Mouse (Mus musculus): ENCODE measurements at regions not wholly inside any gene's neighbourhood (a gene's known extent, or its start where the extent isn't known, plus 50 kb on each side); places are given as distances from the start of the nearest gene placed in this dataset.

DNA sequence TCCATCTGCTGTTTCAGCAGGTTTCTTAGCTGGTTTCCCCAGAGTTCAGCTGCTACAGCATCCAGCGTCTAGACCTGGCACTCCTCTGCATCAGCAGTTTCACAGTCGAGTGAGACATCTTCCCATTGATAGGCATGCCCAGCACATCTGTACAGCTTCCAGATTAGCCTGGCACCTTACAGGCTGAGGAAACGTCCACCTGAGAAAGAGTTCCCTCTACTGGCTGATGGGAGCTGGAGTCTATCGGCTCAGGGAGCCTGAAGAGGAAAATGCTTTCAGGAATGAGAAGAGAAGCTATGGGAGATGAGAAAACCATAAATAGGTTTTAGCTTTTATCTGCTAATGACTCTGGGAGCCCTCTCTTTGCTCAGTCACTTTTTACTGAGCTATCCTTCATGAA lies 199.4 kb downstream of the Snx10 start:
- no peaks in the 10 kb centered on the region for H3K9me3 ChIP-seq (ENCODE audit: low read length)
- no peak overlapping the region for H3K4me3 ChIP-seq (replicated peaks; ENCODE audit: low read length)
- TF ChIP-seq NANOG (IDR thresholded peaks at IDR 0.05; ENCODE audit: borderline replicate concordance, low read length) (no peak), POU5F1 (IDR thresholded peaks at IDR 0.05; ENCODE audit: borderline replicate concordance, low read length) (no peak)
- peaks cover 3% of the 10 kb centered on the region; the same call in 1 of the 2 replicates for H3K4me1 ChIP-seq (replicated peaks; ENCODE audit: low read depth, low read length)
- H3K36me3 ChIP-seq (ENCODE audit: insufficient read depth, low read length), result no peaks in the 10 kb centered on the region
- H3K27me3 ChIP-seq (ENCODE audit: insufficient read depth, low read length), result peaks cover 3% of the 10 kb centered on the region; the same call in 1 of the 2 replicates

DNA sequence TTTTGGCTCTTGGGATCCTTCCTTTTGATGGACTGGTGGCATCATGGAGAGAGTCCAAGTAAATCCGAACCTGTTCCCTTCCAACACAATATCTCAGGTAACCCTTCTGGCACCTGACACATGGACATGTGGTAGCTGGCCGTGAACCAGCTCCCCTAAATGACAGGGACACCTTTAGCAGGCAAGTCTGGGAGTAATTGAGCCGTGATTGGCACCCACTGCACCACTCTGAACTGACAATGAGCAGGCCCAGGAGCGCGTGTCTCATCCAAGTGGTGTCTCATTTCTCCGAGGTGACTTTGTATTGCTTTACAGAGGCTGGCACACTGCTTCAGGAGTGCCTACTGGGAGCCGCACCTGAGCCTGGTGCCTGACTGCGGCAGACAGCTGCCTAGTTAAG lies 203.5 kb downstream of the Snx10 start:
- H3K36me3 ChIP-seq (ENCODE audit: insufficient read depth, low read length), result no peaks in the 10 kb centered on the region
- no peak overlapping the region for H3K4me3 ChIP-seq (replicated peaks; ENCODE audit: low read length)
- peaks cover 4% of the 10 kb centered on the region for H3K4me1 ChIP-seq (replicated peaks; ENCODE audit: low read depth, low read length)
- H3K9me3 ChIP-seq (ENCODE audit: low read length), result no peaks in the 10 kb centered on the region
- no peak for TF ChIP-seq CTCF (conservative IDR thresholded peaks at IDR 0.05; ENCODE audit: low read length)
- no peak for TF ChIP-seq POU5F1 (IDR thresholded peaks at IDR 0.05; ENCODE audit: borderline replicate concordance, low read length)
- TF ChIP-seq NANOG (IDR thresholded peaks at IDR 0.05; ENCODE audit: borderline replicate concordance, low read length), result no peak
- H3K27me3 ChIP-seq (ENCODE audit: insufficient read depth, low read length), result peaks cover 3% of the 10 kb centered on the region; the same call in 1 of the 2 replicates

GRCm38 (mm10) chr6:51728816-51729562 lies 205.3 kb downstream of the Snx10 start:
- Histone ChIP-seq H3K9me3 (ENCODE audit: low read length) (no peaks in the 10 kb centered on the region), H3K4me3 (replicated peaks; ENCODE audit: low read length) (no peak overlapping the region), H3K27me3 (ENCODE audit: insufficient read depth, low read length) (peaks cover 3% of the 10 kb centered on the region; the same call in 1 of the 2 replicates), H3K4me1 (replicated peaks; ENCODE audit: low read depth, low read length) (peaks cover 11% of the 10 kb centered on the region), H3K36me3 (ENCODE audit: insufficient read depth, low read length) (no peaks in the 10 kb centered on the region)
- TF ChIP-seq POU5F1 (IDR thresholded peaks at IDR 0.05; ENCODE audit: borderline replicate concordance, low read length) (no peak), NANOG (IDR thresholded peaks at IDR 0.05; ENCODE audit: borderline replicate concordance, low read length) (no peak), CTCF (conservative IDR thresholded peaks at IDR 0.05; ENCODE audit: low read length) (no peak)

DNA sequence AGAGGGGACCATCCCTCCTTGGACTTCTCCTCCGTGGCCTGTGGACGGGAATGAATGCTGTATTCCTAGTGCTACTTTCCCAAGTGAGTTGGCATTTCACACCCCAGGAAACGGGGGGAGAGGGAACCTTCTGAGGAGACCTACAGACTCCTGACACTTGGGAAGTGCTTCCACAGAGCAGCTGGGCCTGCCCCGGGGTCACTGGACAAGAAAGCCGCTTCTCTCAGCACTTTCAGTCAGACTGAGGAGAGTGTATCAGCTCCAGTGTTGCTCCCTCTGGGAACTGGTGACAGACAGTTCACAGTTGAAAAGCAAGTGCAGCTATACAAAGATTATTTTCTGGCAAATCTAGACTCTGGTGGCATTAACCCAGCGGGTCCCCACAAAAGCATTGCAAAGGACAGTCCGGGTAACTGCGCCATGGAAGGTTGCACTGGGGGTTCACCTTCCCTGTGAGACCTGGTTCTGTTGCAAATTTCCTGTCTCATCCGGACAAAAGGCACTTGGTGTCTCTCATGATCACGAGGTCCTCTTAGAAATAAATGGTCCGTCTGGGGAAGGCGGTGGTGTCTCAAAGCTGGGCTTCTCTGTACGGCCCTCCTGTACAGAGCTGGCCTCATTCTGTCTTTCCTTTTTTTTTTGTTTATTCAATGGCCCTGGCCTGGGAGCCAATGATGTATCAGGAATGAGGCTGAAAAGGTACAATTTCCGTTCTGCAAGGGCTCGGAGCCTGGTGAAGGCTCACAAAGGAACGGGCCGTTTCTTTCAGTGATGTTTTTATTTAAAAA lies 207.1 kb downstream of the Snx10 start:
- H3K36me3 ChIP-seq (ENCODE audit: insufficient read depth, low read length), result no peaks in the 10 kb centered on the region
- peaks cover 11% of the 10 kb centered on the region for H3K4me1 ChIP-seq (replicated peaks; ENCODE audit: low read depth, low read length)
- H3K27me3 ChIP-seq (ENCODE audit: insufficient read depth, low read length), result peaks cover 3% of the 10 kb centered on the region; the same call in 1 of the 2 replicates
- H3K9me3 ChIP-seq (ENCODE audit: low read length), result no peaks in the 10 kb centered on the region
- TF ChIP-seq CTCF (conservative IDR thresholded peaks at IDR 0.05; ENCODE audit: low read length) (no peak), NANOG (IDR thresholded peaks at IDR 0.05; ENCODE audit: borderline replicate concordance, low read length) (no peak), POU5F1 (IDR thresholded peaks at IDR 0.05; ENCODE audit: borderline replicate concordance, low read length) (no peak)
- no peak overlapping the region for H3K4me3 ChIP-seq (replicated peaks; ENCODE audit: low read length)

GRCm38 (mm10) chr6:51732298-51732895 lies 208.7 kb downstream of the Snx10 start:
- Histone ChIP-seq H3K27me3 (ENCODE audit: insufficient read depth, low read length) (no peaks in the 10 kb centered on the region), H3K9me3 (ENCODE audit: low read length) (no peaks in the 10 kb centered on the region), H3K4me3 (replicated peaks; ENCODE audit: low read length) (no peak overlapping the region), H3K4me1 (replicated peaks; ENCODE audit: low read depth, low read length) (peaks cover 11% of the 10 kb centered on the region), H3K36me3 (ENCODE audit: insufficient read depth, low read length) (no peaks in the 10 kb centered on the region)
- TF ChIP-seq CTCF (conservative IDR thresholded peaks at IDR 0.05; ENCODE audit: low read length) (no peak), NANOG (IDR thresholded peaks at IDR 0.05; ENCODE audit: borderline replicate concordance, low read length) (no peak), POU5F1 (IDR thresholded peaks at IDR 0.05; ENCODE audit: borderline replicate concordance, low read length) (no peak)

- Histone ChIP-seq H3K9me3 (ENCODE audit: low read length) (no peaks in the 10 kb centered on the region), H3K27me3 (ENCODE audit: insufficient read depth, low read length) (no peaks in the 10 kb centered on the region), H3K4me3 (replicated peaks; ENCODE audit: low read length) (no peak overlapping the region), H3K36me3 (ENCODE audit: insufficient read depth, low read length) (no peaks in the 10 kb centered on the region), H3K4me1 (replicated peaks; ENCODE audit: low read depth, low read length) (peaks cover 11% of the 10 kb centered on the region)
- TF ChIP-seq CTCF (conservative IDR thresholded peaks at IDR 0.05; ENCODE audit: low read length), result no peak
- no peak for TF ChIP-seq POU5F1 (IDR thresholded peaks at IDR 0.05; ENCODE audit: borderline replicate concordance, low read length)
- TF ChIP-seq NANOG (IDR thresholded peaks at IDR 0.05; ENCODE audit: borderline replicate concordance, low read length), result no peak
Measured at GRCm38 (mm10) chr6:51736051-51736450, 212.3 kb downstream of the Snx10 start.

- Histone ChIP-seq H3K4me3 (replicated peaks; ENCODE audit: low read length) (no peak overlapping the region), H3K27me3 (ENCODE audit: insufficient read depth, low read length) (no peaks in the 10 kb centered on the region), H3K36me3 (ENCODE audit: insufficient read depth, low read length) (no peaks in the 10 kb centered on the region), H3K4me1 (replicated peaks; ENCODE audit: low read depth, low read length) (no peaks in the 10 kb centered on the region), H3K9me3 (ENCODE audit: low read length) (no peaks in the 10 kb centered on the region)
- TF ChIP-seq NANOG (IDR thresholded peaks at IDR 0.05; ENCODE audit: borderline replicate concordance, low read length) (no peak), POU5F1 (IDR thresholded peaks at IDR 0.05; ENCODE audit: borderline replicate concordance, low read length) (no peak), CTCF (conservative IDR thresholded peaks at IDR 0.05; ENCODE audit: low read length) (no peak)
Measured at GRCm38 (mm10) chr6:51743105-51743660, 219.5 kb downstream of the Snx10 start.

GRCm38 (mm10) chr6:51744607-51745006 lies 220.9 kb downstream of the Snx10 start:
- Histone ChIP-seq H3K27me3 (ENCODE audit: insufficient read depth, low read length) (no peaks in the 10 kb centered on the region), H3K36me3 (ENCODE audit: insufficient read depth, low read length) (no peaks in the 10 kb centered on the region), H3K9me3 (ENCODE audit: low read length) (no peaks in the 10 kb centered on the region), H3K4me3 (replicated peaks; ENCODE audit: low read length) (no peak overlapping the region), H3K4me1 (replicated peaks; ENCODE audit: low read depth, low read length) (no peaks in the 10 kb centered on the region)
- TF ChIP-seq CTCF (conservative IDR thresholded peaks at IDR 0.05; ENCODE audit: low read length) (no peak), NANOG (IDR thresholded peaks at IDR 0.05; ENCODE audit: borderline replicate concordance, low read length) (no peak), POU5F1 (IDR thresholded peaks at IDR 0.05; ENCODE audit: borderline replicate concordance, low read length) (no peak)

Measured in E14TG2a.4 (cell line).